ENCODE assay signal across 9 mouse cellular contexts in the genomic region with DNA sequence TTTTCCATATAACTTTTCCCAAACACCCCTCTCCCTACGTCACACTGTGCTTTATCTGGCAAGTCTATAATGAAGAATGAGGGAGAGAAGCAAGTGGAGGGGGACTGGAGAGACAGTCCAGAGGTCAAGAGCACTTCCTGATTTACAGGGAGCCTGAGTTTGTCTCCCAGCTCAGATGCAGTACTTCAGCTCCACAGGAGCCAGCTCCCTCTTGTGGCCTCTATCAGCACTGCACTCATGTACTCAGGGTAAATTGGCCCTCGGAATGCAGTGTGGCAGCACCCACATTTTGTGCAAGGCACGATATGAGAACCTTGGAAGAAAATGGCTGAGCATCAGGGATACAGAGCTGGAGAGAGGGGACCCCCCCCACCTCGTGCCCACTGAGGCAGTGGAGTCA. TPM values are rescaled to one million over a fixed set of nuclear protein-coding genes. Genes with fewer than 3 reads are reported as not detected.
DNase-seq lines count a peak whose midpoint lies in the region; ATAC-seq and TF ChIP-seq lines count a peak whose summit lies in the region.
"Had no signal": no experiment of that assay in that cellular context is flagged by ENCODE, and none has a peak within 500 bp of the region (broad histone marks: within the 10 kb centered on the region; RNA-seq: fewer than 3 reads in every experiment).

No protein-coding gene starts in this region.

- peak; percentile 83 for TF ChIP-seq CTCF in G1E (IDR thresholded peaks at IDR 0.05; ENCODE audit: low read depth, low read length)

- H3K4me1 ChIP-seq in kidney, embryonic 14.5 days (ENCODE audit: control insufficient read depth, insufficient read depth, low read length), result no peaks in the 10 kb centered on the region
- H3K4me1 ChIP-seq in G1E (ENCODE audit: insufficient read depth, low read depth, low read length), result no peaks in the 10 kb centered on the region
- no peaks in the 10 kb centered on the region for H3K4me1 ChIP-seq in neural tube, embryonic 14.5 days (ENCODE audit: control insufficient read depth, insufficient read depth, low read length)

- no peaks in the 10 kb centered on the region for H3K27me3 ChIP-seq in kidney, embryonic 14.5 days (ENCODE audit: control insufficient read depth, insufficient read depth, low read length)
- H3K27me3 ChIP-seq in G1E (ENCODE audit: insufficient read depth, low read length), result peaks cover 16% of the 10 kb centered on the region
- H3K27me3 ChIP-seq in neural tube, embryonic 14.5 days (ENCODE audit: control insufficient read depth, insufficient read depth, low read length), result no peaks in the 10 kb centered on the region

- no peaks in the 10 kb centered on the region for H3K36me3 ChIP-seq in kidney, embryonic 14.5 days (ENCODE audit: control insufficient read depth, insufficient read depth, low read length)
- H3K36me3 ChIP-seq in G1E (replicated peaks), result no peaks in the 10 kb centered on the region
- H3K36me3 ChIP-seq in neural tube, embryonic 14.5 days (ENCODE audit: control insufficient read depth, insufficient read depth, low read length), result no peaks in the 10 kb centered on the region

- ATAC-seq in kidney, embryonic 14.5 days (ENCODE audit: low FRiP score, low TSS enrichment), result no peak
- peak; percentile 45; the same call in 1 of the 2 replicates for ATAC-seq in G1E (ENCODE audit: extremely low read depth, insufficient number of reproducible peaks, low FRiP score, poor library complexity, severe bottlenecking)
- peak; percentile 90 for ATAC-seq in granulocyte monocyte progenitor cell, adult 5-6 weeks (replicated peaks; ENCODE audit: poor library complexity, severe bottlenecking)
- peak; percentile 24; the same call in 1 of the 2 replicates for ATAC-seq in neural tube, embryonic 14.5 days (ENCODE audit: low read depth)

- H3K4me2 ChIP-seq in kidney, embryonic 14.5 days (replicated peaks; ENCODE audit: low read depth, low read length), result no peak overlapping the region
- no peak overlapping the region for H3K4me2 ChIP-seq in neural tube, embryonic 14.5 days (ENCODE audit: low read depth, low read length)

- no peak overlapping the region for H3K9ac ChIP-seq in kidney, embryonic 14.5 days (ENCODE audit: low read depth, low read length)
- H3K9ac ChIP-seq in neural tube, embryonic 14.5 days (replicated peaks; ENCODE audit: low read depth, low read length), result no peak overlapping the region

- no peak overlapping the region for H3K27ac ChIP-seq in kidney, embryonic 14.5 days (ENCODE audit: low read depth, low read length)
- no peak overlapping the region for H3K27ac ChIP-seq in neural tube, embryonic 14.5 days (ENCODE audit: low read depth, low read length)

- intact Hi-C loops in left cerebral cortex, postnatal 4 days (cut with DNase I), result loop anchor here (5.0 kb wide), 1 partner anchor 78 kb away; no protein-coding TSS in a partner anchor

- H3K4me3 ChIP-seq in kidney, embryonic 14.5 days (ENCODE audit: low read length), result no peak overlapping the region
- H3K4me3 ChIP-seq in G1E (ENCODE audit: low read depth, low read length), result no peak overlapping the region
- H3K4me3 ChIP-seq in neural tube, embryonic 14.5 days (ENCODE audit: low read depth, low read length), result no peak overlapping the region
- H3K4me3 ChIP-seq: myocyte had no signal

- H3K9me3 ChIP-seq in kidney, embryonic 14.5 days (ENCODE audit: control insufficient read depth, low read length), result no peaks in the 10 kb centered on the region
- peaks cover 4% of the 10 kb centered on the region for H3K9me3 ChIP-seq in G1E (replicated peaks)
- H3K9me3 ChIP-seq in neural tube, embryonic 14.5 days (ENCODE audit: control insufficient read depth, low read length), result no peaks in the 10 kb centered on the region

- 18% methylated on average over 4 of the region's 4 CpGs for WGBS in kidney, embryonic 14.5 days
- WGBS in neural tube, embryonic 14.5 days, result 12% methylated on average over 4 of the region's 4 CpGs

- peak; percentile 50 for DNase-seq in kidney, adult 11 months
- DNase-seq in G1E (ENCODE audit: low spot score), result peak; percentile 30
- peak; percentile 65 for DNase-seq in c-Kit-positive CD71-negative TER-119-negative erythroid progenitor cells, embryonic 14.5 days (ENCODE audit: low read depth)
- peak; percentile 61 for DNase-seq in left cerebral cortex, postnatal 4 days
- DNase-seq in Muller cell, postnatal 12 days (ENCODE audit: inconsistent ontology term), result no peak

RNA-seq across cellular contexts. Expression of a gene that starts 15.0 kb away (rescaled TPM):
- polyA plus RNA-seq in kidney, embryonic 14.5 days (2014; fragmentation: Nextera tagmentation; extraction: Ambion mirVana), result 11.5 and 15.9 TPM in 2 replicates
- total RNA-seq in G1E (2014; fragmentation: Nextera tagmentation) (5.4 and 6.5 TPM in 2 replicates), G1E (2017) (10.5 and 12.7 TPM in 2 replicates)
- polyA plus RNA-seq in G1E (2012), result 12.3 and 14.2 TPM in 2 replicates
- total RNA-seq in granulocyte monocyte progenitor cell, adult 5-6 weeks (2014; fragmentation: Nextera tagmentation), result 9.9 and 11.1 TPM in 2 replicates
- 8.7 and 13.3 TPM in 2 replicates for total RNA-seq in granulocyte monocyte progenitor cell, adult 5-6 weeks (2017)
- 10 to 100 TPM; 15.3 to 16.3 TPM for total RNA-seq in left cerebral cortex, postnatal 4 days (2021)
- 8.4 and 12.3 TPM in 2 replicates for polyA plus RNA-seq in neural tube, embryonic 14.5 days (2014; fragmentation: Nextera tagmentation; extraction: Ambion mirVana)

RNA-seq across cellular contexts. Expression of a gene that starts 15.6 kb away (rescaled TPM):
- not detected in 2 replicates for polyA plus RNA-seq in kidney, embryonic 14.5 days (2014; fragmentation: Nextera tagmentation; extraction: Ambion mirVana)
- total RNA-seq in G1E (2014; fragmentation: Nextera tagmentation), result not detected in 2 replicates
- total RNA-seq in G1E (2017), result 0.11 TPM in 1 of 2 replicates, not detected in the other
- not detected in 2 replicates for polyA plus RNA-seq in G1E (2012)
- total RNA-seq in granulocyte monocyte progenitor cell, adult 5-6 weeks (2014; fragmentation: Nextera tagmentation), result not detected in 2 replicates
- total RNA-seq in granulocyte monocyte progenitor cell, adult 5-6 weeks (2017), result not detected in 2 replicates
- total RNA-seq in left cerebral cortex, postnatal 4 days (2021), result 1 to 10 TPM; 2.3 to 4.5 TPM
- polyA plus RNA-seq in neural tube, embryonic 14.5 days (2014; fragmentation: Nextera tagmentation; extraction: Ambion mirVana), result 0.10 and 0.37 TPM in 2 replicates
- polyA plus RNA-seq: myocyte had no signal

RNA-seq across cellular contexts. Expression of a gene that starts 43.0 kb away (rescaled TPM):
- 1.1 and 1.2 TPM in 2 replicates for polyA plus RNA-seq in kidney, embryonic 14.5 days (2014; fragmentation: Nextera tagmentation; extraction: Ambion mirVana)
- total RNA-seq in G1E (2014; fragmentation: Nextera tagmentation) (13.7 and 13.8 TPM in 2 replicates), G1E (2017) (4.6 and 6.6 TPM in 2 replicates)
- polyA plus RNA-seq in G1E (2012), result 3.3 and 3.5 TPM in 2 replicates
- total RNA-seq in granulocyte monocyte progenitor cell, adult 5-6 weeks (2014; fragmentation: Nextera tagmentation), result not detected in 2 replicates
- not detected in 2 replicates for total RNA-seq in granulocyte monocyte progenitor cell, adult 5-6 weeks (2017)
- total RNA-seq in left cerebral cortex, postnatal 4 days (2021), result 1 to 10 TPM; 6.8 to 8.3 TPM
- polyA plus RNA-seq in neural tube, embryonic 14.5 days (2014; fragmentation: Nextera tagmentation; extraction: Ambion mirVana), result 3.9 and 5.0 TPM in 2 replicates

RNA-seq across cellular contexts. Expression of a gene that starts 49.0 kb away (rescaled TPM):
- polyA plus RNA-seq in kidney, embryonic 14.5 days (2014; fragmentation: Nextera tagmentation; extraction: Ambion mirVana), result not detected in 2 replicates
- total RNA-seq in G1E (2014; fragmentation: Nextera tagmentation), result not detected in 2 replicates
- 0.06 and 0.11 TPM in 2 replicates for total RNA-seq in G1E (2017)
- polyA plus RNA-seq in G1E (2012), result not detected in 2 replicates
- total RNA-seq in granulocyte monocyte progenitor cell, adult 5-6 weeks (2014; fragmentation: Nextera tagmentation), result not detected in 2 replicates
- not detected in 2 replicates for total RNA-seq in granulocyte monocyte progenitor cell, adult 5-6 weeks (2017)
- not detected for total RNA-seq in left cerebral cortex, postnatal 4 days (2021)
- polyA plus RNA-seq in neural tube, embryonic 14.5 days (2014; fragmentation: Nextera tagmentation; extraction: Ambion mirVana), result not detected in 2 replicates
- polyA plus RNA-seq: myocyte had no signal

RNA-seq across cellular contexts. Expression of a gene that starts 54.8 kb away (rescaled TPM):
- polyA plus RNA-seq in kidney, embryonic 14.5 days (2014; fragmentation: Nextera tagmentation; extraction: Ambion mirVana), result 21.0 and 28.3 TPM in 2 replicates
- 2.8 and 4.0 TPM in 2 replicates for total RNA-seq in G1E (2014; fragmentation: Nextera tagmentation)
- total RNA-seq in G1E (2017), result 10.5 and 12.9 TPM in 2 replicates
- polyA plus RNA-seq in G1E (2012), result 4.5 and 5.1 TPM in 2 replicates
- 10.5 and 13.1 TPM in 2 replicates for total RNA-seq in granulocyte monocyte progenitor cell, adult 5-6 weeks (2014; fragmentation: Nextera tagmentation)
- total RNA-seq in granulocyte monocyte progenitor cell, adult 5-6 weeks (2017), result 6.6 and 7.8 TPM in 2 replicates
- total RNA-seq in left cerebral cortex, postnatal 4 days (2021), result 10 to 100 TPM; 57.0 to 58.6 TPM
- polyA plus RNA-seq in neural tube, embryonic 14.5 days (2014; fragmentation: Nextera tagmentation; extraction: Ambion mirVana), result 51.0 and 53.3 TPM in 2 replicates

Comparison
In these comparisons a context has a peak if more than half of its experiments do, and no peak if none do; other contexts are left out.
1. RNA of a gene that starts 43.0 kb away (total RNA-seq): 4.6 to 13.8 TPM in G1E and 6.8 to 8.3 TPM in left cerebral cortex, postnatal 4 days; not detected in granulocyte monocyte progenitor cell, adult 5-6 weeks; every median in the first group is over 4 times any median in the second.